Mouse (Mus musculus): ENCODE results near the gene Hipk1. TPM values are rescaled to one million over a fixed set of nuclear protein-coding genes. Genes with fewer than 3 reads are reported as not detected.
A peak's percentile ranks its signal among the peaks of the same experiment; 100 is the strongest.

The Hipk1 gene
- polyA plus RNA-seq, 1 experiment from 2014 or later, result 11.6 TPM

GRCm38 (mm10) chr3:103740342-103740741, 51.0 kb downstream of the Hipk1 start:
- WGBS, result 50% methylated on average over 5 of the region's 5 CpGs
- Histone ChIP-seq H3K4me2 (no peak overlapping the region), H3K4me3 (no peak overlapping the region), H3K36me3 (peaks cover 27% of the 10 kb centered on the region), H3K9me3 (no peaks in the 10 kb centered on the region), H3K4me1 (peaks cover 34% of the 10 kb centered on the region), H3K27me3 (no peaks in the 10 kb centered on the region), H3K9ac (no peak overlapping the region), H3K27ac (no peak overlapping the region)
- ATAC-seq (ENCODE audit: borderline replicate concordance, extremely low read depth, low FRiP score, low TSS enrichment), result no peak

- H3K9me3 ChIP-seq, result no peaks in the 10 kb centered on the region
- H3K27me3 ChIP-seq, result no peaks in the 10 kb centered on the region
- peaks cover 45% of the 10 kb centered on the region for H3K4me1 ChIP-seq
- ATAC-seq (ENCODE audit: borderline replicate concordance, extremely low read depth, low FRiP score, low TSS enrichment), result no peak
- peaks cover 19% of the 10 kb centered on the region for H3K36me3 ChIP-seq
- H3K4me3 ChIP-seq, result peak within 1 kb of the TSS; percentile 40
- H3K9ac ChIP-seq, result peak within 1 kb of the TSS; percentile 43
- H3K27ac ChIP-seq, result peak within 1 kb of the TSS; percentile 96
- H3K4me2 ChIP-seq, result peak within 1 kb of the TSS; percentile 61
- WGBS, result 89% methylated on average over 1 of the region's 1 CpGs
These were observed 52.0 kb downstream of the Hipk1 start, which contains the start of gene Gm10964 for GRCm38 (mm10) chr3:103739329-103739728. TSS of gene Gm10964 (plus strand) at chr3:103739366.

GRCm38 (mm10) chr3:103737778-103738571, 53.4 kb downstream of the Hipk1 start, which contains the start of gene Olfml3:
TSS of gene Olfml3 (minus strand) at chr3:103738001.
- WGBS, result under 1% methylated on average over 18 of the region's 18 CpGs
- peaks cover 58% of the 10 kb centered on the region for H3K4me1 ChIP-seq

GRCm38 (mm10) chr3:103737061-103737754, 54.2 kb downstream of the Hipk1 start:
- Histone ChIP-seq H3K36me3 (0 out of 2 replicates have a peak, but pooled peaks cover 3% of the 10 kb centered on the region), H3K27ac (peak overlapping the region; percentile 96), H3K27me3 (no peaks in the 10 kb centered on the region), H3K4me2 (peak overlapping the region; percentile 61), H3K9me3 (no peaks in the 10 kb centered on the region), H3K9ac (peak overlapping the region; percentile 43), H3K4me1 (peaks cover 63% of the 10 kb centered on the region), H3K4me3 (peak overlapping the region; percentile 40)
- ATAC-seq (ENCODE audit: borderline replicate concordance, extremely low read depth, low FRiP score, low TSS enrichment), result no peak
- WGBS, result 19% methylated on average over 16 of the region's 16 CpGs

More at GRCm38 (mm10) chr3:103737778-103738571, 53.4 kb downstream of the Hipk1 start, which contains the start of gene Olfml3:
- H3K9me3 ChIP-seq, result no peaks in the 10 kb centered on the region
- peaks cover 5% of the 10 kb centered on the region; the same call in 1 of the 2 replicates for H3K36me3 ChIP-seq
- H3K27me3 ChIP-seq, result no peaks in the 10 kb centered on the region
- peak within 1 kb of the TSS; percentile 43 for H3K9ac ChIP-seq
- peak within 1 kb of the TSS; percentile 96 for H3K27ac ChIP-seq
- peak; percentile 85 for ATAC-seq (ENCODE audit: borderline replicate concordance, extremely low read depth, low FRiP score, low TSS enrichment)
- peak within 1 kb of the TSS; percentile 40 for H3K4me3 ChIP-seq
- H3K4me2 ChIP-seq, result peak within 1 kb of the TSS; percentile 61

- Histone ChIP-seq H3K4me2 (peak overlapping the region; percentile 61), H3K27ac (peak overlapping the region; percentile 96), H3K4me3 (peak overlapping the region; percentile 40), H3K9ac (peak overlapping the region; percentile 43), H3K36me3 (no peaks in the 10 kb centered on the region), H3K27me3 (no peaks in the 10 kb centered on the region), H3K9me3 (no peaks in the 10 kb centered on the region), H3K4me1 (peaks cover 63% of the 10 kb centered on the region)
- ATAC-seq (ENCODE audit: borderline replicate concordance, extremely low read depth, low FRiP score, low TSS enrichment), result no peak
- WGBS, result 50% methylated on average over 28 of the region's 28 CpGs
These were observed 55.4 kb downstream of the Hipk1 start for GRCm38 (mm10) chr3:103735776-103736600.

GRCm38 (mm10) chr3:103734696-103735519, 56.5 kb downstream of the Hipk1 start:
- Histone ChIP-seq H3K4me1 (peaks cover 63% of the 10 kb centered on the region), H3K9me3 (no peaks in the 10 kb centered on the region), H3K4me3 (peak overlapping the region; percentile 14), H3K9ac (peak overlapping the region; percentile 27), H3K4me2 (peak overlapping the region; percentile 61), H3K27ac (peak overlapping the region; percentile 96), H3K27me3 (no peaks in the 10 kb centered on the region), H3K36me3 (no peaks in the 10 kb centered on the region)
- WGBS, result 7% methylated on average over 11 of the region's 11 CpGs
- peak; percentile 50 for ATAC-seq (ENCODE audit: borderline replicate concordance, extremely low read depth, low FRiP score, low TSS enrichment)

GRCm38 (mm10) chr3:103733799-103734695, 57.3 kb downstream of the Hipk1 start:
- Histone ChIP-seq H3K4me1 (peaks cover 63% of the 10 kb centered on the region), H3K9me3 (no peaks in the 10 kb centered on the region), H3K27me3 (no peaks in the 10 kb centered on the region), H3K36me3 (no peaks in the 10 kb centered on the region), H3K4me2 (peak overlapping the region; percentile 61), H3K4me3 (peak overlapping the region; percentile 14), H3K9ac (no peak overlapping the region), H3K27ac (peak overlapping the region; percentile 96)
- ATAC-seq (ENCODE audit: borderline replicate concordance, extremely low read depth, low FRiP score, low TSS enrichment), result no peak
- WGBS, result 31% methylated on average over 19 of the region's 19 CpGs

- peaks cover 56% of the 10 kb centered on the region for H3K4me1 ChIP-seq
- 16% methylated on average over 2 of the region's 2 CpGs for WGBS
- no peaks in the 10 kb centered on the region for H3K9me3 ChIP-seq
- H3K4me3 ChIP-seq, result no peak overlapping the region
- H3K27ac ChIP-seq, result peak overlapping the region; percentile 96
- ATAC-seq (ENCODE audit: borderline replicate concordance, extremely low read depth, low FRiP score, low TSS enrichment), result peak; percentile 12; the same call in 1 of the 2 replicates
- no peaks in the 10 kb centered on the region for H3K36me3 ChIP-seq
- H3K4me2 ChIP-seq, result peak overlapping the region; percentile 61; the same call in 1 of the 2 replicates
- H3K27me3 ChIP-seq, result no peaks in the 10 kb centered on the region
- no peak overlapping the region for H3K9ac ChIP-seq
These were observed 58.2 kb downstream of the Hipk1 start for GRCm38 (mm10) chr3:103733176-103733575.

- Histone ChIP-seq H3K4me2 (no peak overlapping the region), H3K9ac (no peak overlapping the region), H3K4me1 (peaks cover 45% of the 10 kb centered on the region), H3K9me3 (no peaks in the 10 kb centered on the region), H3K27ac (no peak overlapping the region; the same call in 1 of the 2 replicates), H3K36me3 (no peaks in the 10 kb centered on the region), H3K4me3 (no peak overlapping the region), H3K27me3 (no peaks in the 10 kb centered on the region)
- 90% methylated on average over 3 of the region's 3 CpGs for WGBS
- ATAC-seq (ENCODE audit: borderline replicate concordance, extremely low read depth, low FRiP score, low TSS enrichment), result no peak
These were observed 59.2 kb downstream of the Hipk1 start for GRCm38 (mm10) chr3:103732116-103732515.

GRCm38 (mm10) chr3:103729850-103730249, 61.5 kb downstream of the Hipk1 start:
- H3K4me2 ChIP-seq, result no peak overlapping the region
- H3K4me1 ChIP-seq, result peaks cover 23% of the 10 kb centered on the region
- H3K9ac ChIP-seq, result no peak overlapping the region
- no peaks in the 10 kb centered on the region for H3K27me3 ChIP-seq
- H3K27ac ChIP-seq, result no peak overlapping the region
- ATAC-seq (ENCODE audit: borderline replicate concordance, extremely low read depth, low FRiP score, low TSS enrichment), result no peak
- no peaks in the 10 kb centered on the region for H3K9me3 ChIP-seq
- H3K4me3 ChIP-seq, result no peak overlapping the region
- no peaks in the 10 kb centered on the region for H3K36me3 ChIP-seq
- 82% methylated on average over 9 of the region's 9 CpGs for WGBS

All from lung, embryonic 15.5 days (tissue).